In genomic region chr6:37258662-37259061, GRCm38 (mm10) we compare ENCODE assay signal across 26 mouse cellular contexts. TPM values are rescaled to one million over a fixed set of nuclear protein-coding genes. Genes with fewer than 3 reads are reported as not detected.
"Had no signal": no experiment of that assay in that cellular context is flagged by ENCODE, and none has a peak within 500 bp of the region (broad histone marks: within the 10 kb centered on the region; RNA-seq: fewer than 3 reads in every experiment).

No protein-coding gene starts in this region.

- H3K4me2 ChIP-seq: heart, embryonic 11.5 days; heart, embryonic 13.5 days; heart, embryonic 15.5 days; hindbrain, embryonic 12.5 days; hindbrain, embryonic 14.5 days; intestine, embryonic 15.5 days; limb, embryonic 12.5 days; liver, embryonic 12.5 days had no signal

- H3K27me3 ChIP-seq: heart, embryonic 13.5 days; heart, embryonic 15.5 days; hindbrain, embryonic 12.5 days; intestine, embryonic 15.5 days; limb, embryonic 12.5 days; liver, embryonic 12.5 days had no signal

- H3K4me3 ChIP-seq: heart, adult 2 months; heart, embryonic 13.5 days; heart, embryonic 15.5 days; hindbrain, embryonic 10.5 days; hindbrain, embryonic 12.5 days; intestine, embryonic 15.5 days; layer of hippocampus, adult 2 months; left cerebral cortex, adult 2 months; limb, embryonic 10.5 days; limb, embryonic 12.5 days; liver, embryonic 12.5 days had no signal

- DNase-seq: gastrocnemius, postnatal 14 days; gastrocnemius, postnatal 36 days; heart, adult 2 months; heart, postnatal 14 days; heart, postnatal 4 days; kidney, adult 18-20 months; kidney, adult 8-10 months; kidney, postnatal 10 days; kidney, postnatal 25 days; kidney, postnatal 4 days had no signal

- H3K27ac ChIP-seq: heart, adult 2 months; heart, embryonic 13.5 days; heart, embryonic 15.5 days; hindbrain, embryonic 10.5 days; hindbrain, embryonic 12.5 days; hindbrain, embryonic 14.5 days; intestine, embryonic 15.5 days; layer of hippocampus, adult 2 months; left cerebral cortex, adult 2 months; limb, embryonic 10.5 days; limb, embryonic 12.5 days; liver, embryonic 12.5 days had no signal

- H3K9ac ChIP-seq: heart, embryonic 13.5 days; heart, embryonic 15.5 days; hindbrain, embryonic 12.5 days; hindbrain, embryonic 14.5 days; intestine, embryonic 15.5 days; limb, embryonic 12.5 days; liver, embryonic 12.5 days had no signal

- ATAC-seq: hindbrain, embryonic 16.5 days; inflammation-experienced regulatory T-cells, adult 6 months; intestine, embryonic 15.5 days; intestine, postnatal 0 days; liver, embryonic 12.5 days had no signal

- H3K9me3 ChIP-seq: heart, embryonic 13.5 days; heart, embryonic 15.5 days; hindbrain, embryonic 12.5 days; intestine, embryonic 15.5 days; limb, embryonic 10.5 days; limb, embryonic 12.5 days; liver, embryonic 12.5 days had no signal

- H3K36me3 ChIP-seq: heart, embryonic 13.5 days; heart, embryonic 15.5 days; hindbrain, embryonic 10.5 days; hindbrain, embryonic 12.5 days; intestine, embryonic 15.5 days; limb, embryonic 10.5 days; limb, embryonic 12.5 days; liver, embryonic 12.5 days had no signal

- H3K4me1 ChIP-seq: hindbrain, embryonic 12.5 days; intestine, embryonic 15.5 days; liver, embryonic 12.5 days had no signal

RNA-seq across cellular contexts. Expression of gene Dgki, which starts 41.3 kb away (rescaled TPM):
- polyA plus RNA-seq: liver, adult 2 months had no signal
